Mouse (Mus musculus) ES-Bruce4 (cell line): ENCODE data around the gene Cacnb3. TPM values are rescaled to one million over a fixed set of nuclear protein-coding genes. Genes with fewer than 3 reads are reported as not detected.

ENCODE experiments used
- H3K27ac ChIP-seq: 2 replicates; pipeline ENCODE4 v1.5.1; 2012; ENCODE audit warnings: low read length, inconsistent platforms; ENCODE audit not compliant: insufficient read depth
- H3K27me3 ChIP-seq: 2 replicates; pipeline ENCODE4 v1.6.1; 2012; ENCODE audit warnings: mild to moderate bottlenecking, low read length, inconsistent platforms; ENCODE audit not compliant: control insufficient read depth, poor library complexity, insufficient read depth, severe bottlenecking
- H3K36me3 ChIP-seq: 2 replicates; pipeline ENCODE4 v1.6.1; 2012; ENCODE audit warnings: inconsistent platforms, mild to moderate bottlenecking, low read length, moderate library complexity; ENCODE audit not compliant: control insufficient read depth, poor library complexity, insufficient read depth, severe bottlenecking
- H3K4me1 ChIP-seq: one replicate; pipeline ENCODE4 v1.8.1; 2011; ENCODE audit warnings: low read length; ENCODE audit not compliant: control insufficient read depth, insufficient read depth
- H3K4me3 ChIP-seq: 2 replicates; pipeline ENCODE4 v1.5.1; 2011; ENCODE audit warnings: low read depth, mild to moderate bottlenecking, low read length
- H3K9ac ChIP-seq: 2 replicates; pipeline ENCODE4 v1.6.1; 2012; ENCODE audit warnings: low read depth, mild to moderate bottlenecking, inconsistent platforms; ENCODE audit not compliant: poor library complexity, severe bottlenecking
- H3K9me3 ChIP-seq: replicated peaks from 2 replicates; pipeline ENCODE4 v1.6.1; 2012; ENCODE audit warnings: mild to moderate bottlenecking, low read length, inconsistent platforms; ENCODE audit not compliant: control insufficient read depth, poor library complexity, insufficient read depth, severe bottlenecking
- CTCF ChIP-seq: IDR thresholded peaks from one replicate; pipeline ENCODE4 v1.8.1; 2011; ENCODE audit warnings: low read depth, low read length
- EP300 ChIP-seq: IDR thresholded peaks from 2 replicates; pipeline ENCODE4 v1.6.1; 2011; ENCODE audit warnings: low read depth, low read length; ENCODE audit not compliant: insufficient read depth
- POLR2A ChIP-seq: IDR thresholded peaks from one replicate; pipeline ENCODE4 v1.8.1; 2011; ENCODE audit warnings: low read length; ENCODE audit not compliant: insufficient read depth
- polyA plus RNA-seq: library from polyadenylated mRNA; stranded (reverse); fragments of >200 nt; gene quantifications from 2 replicates; pipeline ENCODE4 v1.2.4, GENCODE M21; 2011; ENCODE audit warnings: low read depth; ENCODE audit not compliant: missing spikeins, insufficient read depth, insufficient read length

Gene Cacnb3
- polyA plus RNA-seq, 1 experiment, result 16.8 TPM

- no peak overlapping the region for H3K27ac ChIP-seq
- no peaks in the 10 kb centered on the region for H3K36me3 ChIP-seq
- H3K4me3 ChIP-seq, result peak overlapping the region; percentile 47
- H3K27me3 ChIP-seq, result no peaks in the 10 kb centered on the region
- TF ChIP-seq CTCF (peak; percentile 98), EP300 (peak; percentile 83), POLR2A (no peak)
- no peaks in the 10 kb centered on the region for H3K9me3 ChIP-seq
- peak overlapping the region; percentile 32 for H3K9ac ChIP-seq
- H3K4me1 ChIP-seq, result peaks cover 8% of the 10 kb centered on the region
Measured at GRCm38 (mm10) chr15:98631493-98631892, 853 bp downstream of the Cacnb3 start.

GRCm38 (mm10) chr15:98632107-98632744 lies 1.6 kb downstream of the Cacnb3 start:
- Histone ChIP-seq H3K9ac (peak overlapping the region; percentile 32; the same call in 1 of the 2 replicates), H3K4me3 (peak overlapping the region; percentile 27), H3K27ac (no peak overlapping the region), H3K9me3 (no peaks in the 10 kb centered on the region), H3K36me3 (no peaks in the 10 kb centered on the region), H3K27me3 (no peaks in the 10 kb centered on the region), H3K4me1 (peaks cover 8% of the 10 kb centered on the region)
- no peak for TF ChIP-seq POLR2A
- no peak for TF ChIP-seq CTCF
- no peak for TF ChIP-seq EP300

- Histone ChIP-seq H3K9me3 (no peaks in the 10 kb centered on the region), H3K4me3 (no peak overlapping the region), H3K36me3 (no peaks in the 10 kb centered on the region), H3K9ac (no peak overlapping the region), H3K4me1 (peaks cover 11% of the 10 kb centered on the region), H3K27me3 (no peaks in the 10 kb centered on the region), H3K27ac (no peak overlapping the region)
- no peak for TF ChIP-seq CTCF
- TF ChIP-seq POLR2A, result no peak
- TF ChIP-seq EP300, result no peak
Measured at GRCm38 (mm10) chr15:98632921-98633320, 2.3 kb downstream of the Cacnb3 start.

- Histone ChIP-seq H3K36me3 (no peaks in the 10 kb centered on the region), H3K27ac (no peak overlapping the region), H3K4me3 (peak overlapping the region; percentile 68), H3K4me1 (peaks cover 8% of the 10 kb centered on the region), H3K9me3 (no peaks in the 10 kb centered on the region), H3K27me3 (no peaks in the 10 kb centered on the region), H3K9ac (peak overlapping the region; percentile 80)
- TF ChIP-seq POLR2A (no peak), EP300 (no peak), CTCF (no peak)
Measured at GRCm38 (mm10) chr15:98633822-98634470, 3.3 kb downstream of the Cacnb3 start.

GRCm38 (mm10) chr15:98634541-98635081 lies 4.0 kb downstream of the Cacnb3 start:
- H3K27ac ChIP-seq, result no peak overlapping the region
- peaks cover 8% of the 10 kb centered on the region for H3K4me1 ChIP-seq
- H3K27me3 ChIP-seq, result no peaks in the 10 kb centered on the region
- H3K36me3 ChIP-seq, result no peaks in the 10 kb centered on the region
- H3K4me3 ChIP-seq, result peak overlapping the region; percentile 68
- H3K9ac ChIP-seq, result peak overlapping the region; percentile 80
- TF ChIP-seq EP300, result no peak
- no peak for TF ChIP-seq POLR2A
- TF ChIP-seq CTCF, result no peak
- no peaks in the 10 kb centered on the region for H3K9me3 ChIP-seq

- H3K4me3 ChIP-seq, result peak overlapping the region; percentile 63
- peak overlapping the region; percentile 80 for H3K9ac ChIP-seq
- H3K27ac ChIP-seq, result no peak overlapping the region
- H3K36me3 ChIP-seq, result no peaks in the 10 kb centered on the region
- peaks cover 10% of the 10 kb centered on the region for H3K4me1 ChIP-seq
- H3K9me3 ChIP-seq, result no peaks in the 10 kb centered on the region
- H3K27me3 ChIP-seq, result no peaks in the 10 kb centered on the region
- TF ChIP-seq EP300 (no peak), CTCF (no peak), POLR2A (no peak)
Measured at GRCm38 (mm10) chr15:98635291-98635841, 4.7 kb downstream of the Cacnb3 start.
